Mouse (Mus musculus) stomach, embryonic 14.5 days (tissue): ENCODE measurements at regions not wholly inside any gene's neighbourhood (a gene's known extent, or its start where the extent isn't known, plus 50 kb on each side); places are given as distances from the start of the nearest gene placed in this dataset.
A peak's percentile ranks its signal among the peaks of the same experiment; 100 is the strongest.

ENCODE experiments used
- ATAC-seq: fragments of 200-750 bp; cut with Nextera tagmentation; 2 replicates; pipeline ENCODE4 v1.8.0; 2017; ENCODE audit warnings: low read depth, moderate TSS enrichment; ENCODE audit not compliant: insufficient number of reproducible peaks, insufficient read depth, low FRiP score
- H3K27ac ChIP-seq: fragments of 300-500 bp; sonication (generic); 2 replicates; pipeline ENCODE4 v1.5.1; 2014; ENCODE audit warnings: mild to moderate bottlenecking, low read length, moderate library complexity, mixed read lengths
- H3K27me3 ChIP-seq: fragments of 300-500 bp; sonication (generic); 2 replicates; pipeline ENCODE4 v1.6.1; 2014; ENCODE audit warnings: low read length, control low read depth, mixed read lengths; ENCODE audit not compliant: control insufficient read depth, insufficient read depth
- H3K36me3 ChIP-seq: fragments of 300-500 bp; sonication (generic); 2 replicates; pipeline ENCODE4 v1.6.1; 2014; ENCODE audit warnings: mild to moderate bottlenecking, control low read depth, low read length, moderate library complexity, mixed read lengths; ENCODE audit not compliant: control insufficient read depth, insufficient read depth
- H3K4me1 ChIP-seq: fragments of 300-500 bp; sonication (generic); 2 replicates; pipeline ENCODE4 v1.6.1; 2014; ENCODE audit warnings: low read length, control low read depth, mixed read lengths; ENCODE audit not compliant: control insufficient read depth, insufficient read depth
- H3K4me2 ChIP-seq: fragments of 300-500 bp; sonication (generic); replicated peaks from 2 replicates; pipeline ENCODE4 v1.6.1; 2014; ENCODE audit warnings: low read depth, low read length, control low read depth
- H3K4me3 ChIP-seq: fragments of 300-500 bp; sonication (generic); 2 replicates; pipeline ENCODE4 v1.5.1; 2014; ENCODE audit warnings: low read depth, low read length, control low read depth
- H3K9ac ChIP-seq: fragments of 300-500 bp; sonication (generic); replicated peaks from 2 replicates; pipeline ENCODE4 v1.6.1; 2014; ENCODE audit warnings: low read depth, mild to moderate bottlenecking, control low read depth, low read length, moderate library complexity, mixed read lengths
- H3K9me3 ChIP-seq: fragments of 300-500 bp; sonication (generic); 2 replicates; pipeline ENCODE4 v1.6.1; 2016; ENCODE audit warnings: low read depth, low read length, control low read depth; ENCODE audit not compliant: control insufficient read depth
- WGBS: fragments of 180-500 bp; shearing (Covaris S2); extraction: QIAGEN DNeasy Blood & Tissue Kit; methylation state at CpG from one replicate; pipeline ENCODE4 v1.1.7; 2014; 5-methylcytosine and 5-hydroxymethylcytosine counted together

- 63% methylated on average over 3 of the region's 3 CpGs for WGBS
- ATAC-seq: no peak
- Histone ChIP-seq H3K27ac (no peak overlapping the region), H3K4me3 (no peak overlapping the region), H3K4me2 (no peak overlapping the region), H3K9me3 (no peaks in the 10 kb centered on the region), H3K9ac (no peak overlapping the region), H3K36me3 (no peaks in the 10 kb centered on the region), H3K4me1 (no peaks in the 10 kb centered on the region), H3K27me3 (no peaks in the 10 kb centered on the region)
These were observed 52.0 kb upstream of the Dynlrb2 start for GRCm38 (mm10) chr8:116452806-116453205.

- Histone ChIP-seq H3K27me3 (no peaks in the 10 kb centered on the region), H3K36me3 (no peaks in the 10 kb centered on the region), H3K27ac (no peak overlapping the region), H3K4me1 (no peaks in the 10 kb centered on the region), H3K4me2 (no peak overlapping the region), H3K4me3 (no peak overlapping the region), H3K9me3 (no peaks in the 10 kb centered on the region), H3K9ac (no peak overlapping the region)
- ATAC-seq: no peak
- WGBS: 74% methylated on average over 3 of the region's 3 CpGs
These were observed 53.4 kb upstream of the Dynlrb2 start for GRCm38 (mm10) chr8:116451397-116451796.

DNA sequence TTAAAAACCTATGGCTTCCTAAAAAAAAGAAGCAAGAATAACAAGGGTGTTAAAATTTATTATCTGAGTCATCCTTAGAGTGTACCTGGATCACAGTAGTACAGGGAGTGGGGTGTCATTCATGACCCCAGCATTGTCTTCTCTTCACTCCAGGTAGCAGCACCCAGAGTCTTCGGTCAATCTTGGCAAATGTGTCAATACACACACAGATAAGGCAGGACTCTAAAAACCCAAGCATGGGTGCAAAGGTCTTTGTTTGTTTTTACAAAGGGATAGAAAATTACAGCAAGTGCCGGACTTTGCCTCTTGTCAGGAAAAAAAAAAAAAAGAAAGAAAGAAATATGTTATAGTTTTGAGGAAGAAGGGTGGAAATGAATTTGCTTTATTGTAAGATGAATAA, 57.3 kb upstream of the Dynlrb2 start:
- no peak for ATAC-seq
- Histone ChIP-seq H3K4me2 (no peak overlapping the region), H3K9me3 (no peaks in the 10 kb centered on the region), H3K27me3 (no peaks in the 10 kb centered on the region), H3K4me3 (no peak overlapping the region), H3K36me3 (no peaks in the 10 kb centered on the region), H3K4me1 (no peaks in the 10 kb centered on the region), H3K9ac (no peak overlapping the region), H3K27ac (no peak overlapping the region)
- 46% methylated on average over 2 of the region's 2 CpGs for WGBS

- Histone ChIP-seq H3K9me3 (no peaks in the 10 kb centered on the region), H3K9ac (no peak overlapping the region), H3K4me3 (no peak overlapping the region), H3K27ac (no peak overlapping the region), H3K36me3 (no peaks in the 10 kb centered on the region), H3K27me3 (no peaks in the 10 kb centered on the region), H3K4me1 (no peaks in the 10 kb centered on the region), H3K4me2 (no peak overlapping the region)
- 43% methylated on average over 2 of the region's 2 CpGs for WGBS
- no peak for ATAC-seq
These were observed 61.9 kb upstream of the Dynlrb2 start for GRCm38 (mm10) chr8:116442827-116443226.

DNA sequence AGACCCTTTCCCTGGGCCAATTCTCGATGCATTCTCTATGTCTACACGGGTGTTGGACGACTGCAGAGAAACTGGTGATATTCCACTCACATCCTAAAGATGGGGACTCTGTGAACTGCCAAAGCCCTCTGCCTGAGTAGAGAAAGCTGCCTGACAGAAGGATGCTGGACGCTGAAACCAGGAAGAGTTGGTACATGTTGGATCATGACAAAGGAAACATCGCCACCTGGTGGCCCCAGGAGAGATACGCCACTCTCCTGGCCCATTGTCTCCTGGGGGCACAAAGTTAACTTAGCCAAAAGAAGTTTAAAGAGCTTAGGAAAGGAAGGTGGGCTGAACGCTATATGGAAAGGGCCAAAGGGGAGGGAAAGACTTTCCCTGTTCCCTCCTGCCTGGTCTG, 65.9 kb upstream of the Dynlrb2 start:
- Histone ChIP-seq H3K27me3 (no peaks in the 10 kb centered on the region), H3K9me3 (no peaks in the 10 kb centered on the region), H3K36me3 (no peaks in the 10 kb centered on the region), H3K4me3 (no peak overlapping the region), H3K4me2 (no peak overlapping the region), H3K9ac (no peak overlapping the region), H3K4me1 (no peaks in the 10 kb centered on the region), H3K27ac (no peak overlapping the region)
- peak; percentile 28; the same call in 1 of the 2 replicates for ATAC-seq
- 10% methylated on average over 7 of the region's 7 CpGs for WGBS

DNA sequence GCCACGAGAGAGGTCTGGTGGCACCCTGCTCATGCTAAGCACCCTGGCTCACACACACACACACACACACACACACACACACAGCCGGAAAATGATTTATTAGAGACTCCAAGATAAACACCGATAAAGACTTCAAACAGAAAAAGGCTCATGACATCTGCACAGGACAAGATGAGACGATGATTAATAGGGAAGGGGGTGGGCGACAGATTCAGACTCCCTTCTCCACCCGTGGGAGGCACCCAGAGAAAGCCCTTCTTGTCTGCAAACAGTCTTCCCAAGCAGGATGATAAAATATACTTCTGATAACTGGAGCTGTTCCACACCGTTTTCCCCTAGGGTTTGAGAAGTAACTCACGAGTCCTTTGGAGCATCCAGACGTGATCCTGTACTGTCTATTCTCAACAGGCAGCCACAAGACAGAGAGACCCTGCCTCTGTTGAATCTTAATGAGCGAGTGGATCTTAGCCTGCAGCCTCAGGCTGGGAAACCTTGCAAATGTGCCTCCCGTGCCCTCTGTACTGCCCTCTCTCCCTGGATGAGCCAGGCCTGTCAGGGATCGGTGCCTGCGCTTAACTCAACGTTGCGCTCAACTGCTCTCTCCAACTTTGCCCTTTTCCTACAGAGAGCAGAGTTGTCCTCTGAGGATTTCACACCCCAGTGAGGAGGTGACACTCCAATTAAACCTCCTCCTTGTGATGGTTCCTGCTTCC, 69.3 kb upstream of the Dynlrb2 start:
- H3K27ac ChIP-seq: no peak overlapping the region
- H3K4me1 ChIP-seq: no peaks in the 10 kb centered on the region
- no peak overlapping the region for H3K9ac ChIP-seq
- no peak overlapping the region for H3K4me3 ChIP-seq
- H3K36me3 ChIP-seq: no peaks in the 10 kb centered on the region
- no peak for ATAC-seq
- H3K4me2 ChIP-seq: no peak overlapping the region
- WGBS: 31% methylated on average over 15 of the region's 15 CpGs
- H3K27me3 ChIP-seq: no peaks in the 10 kb centered on the region
- no peaks in the 10 kb centered on the region for H3K9me3 ChIP-seq

DNA sequence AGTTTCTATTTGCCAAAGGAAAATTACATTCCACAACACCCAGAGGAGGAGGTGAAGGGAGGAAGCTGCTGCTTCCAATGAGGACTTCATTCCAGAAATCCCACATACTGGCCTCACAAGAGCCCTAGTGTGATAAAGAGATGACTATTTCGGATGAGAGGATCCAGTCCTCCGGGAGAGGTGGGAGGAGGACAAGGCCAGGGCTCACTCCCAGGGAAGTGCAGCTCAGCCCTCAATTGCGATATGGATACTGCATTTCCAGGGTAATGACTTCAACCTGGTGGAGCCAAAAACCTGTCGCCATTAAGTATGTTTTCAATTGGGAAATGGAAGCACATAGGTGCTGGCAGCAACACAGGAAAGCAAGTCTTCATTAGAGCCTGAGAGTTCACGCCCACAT, 74.7 kb upstream of the Dynlrb2 start:
- Histone ChIP-seq H3K27me3 (no peaks in the 10 kb centered on the region), H3K4me1 (no peaks in the 10 kb centered on the region), H3K4me2 (no peak overlapping the region), H3K27ac (no peak overlapping the region), H3K9me3 (no peaks in the 10 kb centered on the region), H3K9ac (no peak overlapping the region), H3K36me3 (no peaks in the 10 kb centered on the region), H3K4me3 (no peak overlapping the region)
- WGBS: 71% methylated on average over 5 of the region's 5 CpGs
- ATAC-seq: no peak

GRCm38 (mm10) chr8:116429649-116430048, 75.1 kb upstream of the Dynlrb2 start:
- no peak for ATAC-seq

GRCm38 (mm10) chr8:116422826-116423225, 81.9 kb upstream of the Dynlrb2 start:
- H3K36me3 ChIP-seq: no peaks in the 10 kb centered on the region
- H3K4me3 ChIP-seq: no peak overlapping the region
- no peak for ATAC-seq
- WGBS: 59% methylated on average over 6 of the region's 6 CpGs
- H3K9me3 ChIP-seq: no peaks in the 10 kb centered on the region
- H3K9ac ChIP-seq: no peak overlapping the region
- no peaks in the 10 kb centered on the region for H3K4me1 ChIP-seq
- H3K4me2 ChIP-seq: no peak overlapping the region
- no peaks in the 10 kb centered on the region for H3K27me3 ChIP-seq
- H3K27ac ChIP-seq: no peak overlapping the region

More at GRCm38 (mm10) chr8:116429649-116430048, 75.1 kb upstream of the Dynlrb2 start:
- Histone ChIP-seq H3K4me1 (no peaks in the 10 kb centered on the region), H3K4me2 (no peak overlapping the region), H3K36me3 (no peaks in the 10 kb centered on the region), H3K4me3 (no peak overlapping the region), H3K27ac (no peak overlapping the region), H3K9ac (no peak overlapping the region), H3K27me3 (no peaks in the 10 kb centered on the region), H3K9me3 (no peaks in the 10 kb centered on the region)
- WGBS: 72% methylated on average over 6 of the region's 6 CpGs
